Mouse (Mus musculus) testis, postnatal 14 days (tissue): ENCODE data around the gene Hdac1.
"Not testable (repeated sequence)": the region's sequence is repeated elsewhere in the genome, so short reads cannot be mapped to it uniquely, and the experiment has no call there.

ENCODE experiments used
- DNase-seq: peaks from one replicate; pipeline ENCODE4 v3.0.0; 2021; ENCODE audit warnings: low spot score

Hdac1 gene

DNA sequence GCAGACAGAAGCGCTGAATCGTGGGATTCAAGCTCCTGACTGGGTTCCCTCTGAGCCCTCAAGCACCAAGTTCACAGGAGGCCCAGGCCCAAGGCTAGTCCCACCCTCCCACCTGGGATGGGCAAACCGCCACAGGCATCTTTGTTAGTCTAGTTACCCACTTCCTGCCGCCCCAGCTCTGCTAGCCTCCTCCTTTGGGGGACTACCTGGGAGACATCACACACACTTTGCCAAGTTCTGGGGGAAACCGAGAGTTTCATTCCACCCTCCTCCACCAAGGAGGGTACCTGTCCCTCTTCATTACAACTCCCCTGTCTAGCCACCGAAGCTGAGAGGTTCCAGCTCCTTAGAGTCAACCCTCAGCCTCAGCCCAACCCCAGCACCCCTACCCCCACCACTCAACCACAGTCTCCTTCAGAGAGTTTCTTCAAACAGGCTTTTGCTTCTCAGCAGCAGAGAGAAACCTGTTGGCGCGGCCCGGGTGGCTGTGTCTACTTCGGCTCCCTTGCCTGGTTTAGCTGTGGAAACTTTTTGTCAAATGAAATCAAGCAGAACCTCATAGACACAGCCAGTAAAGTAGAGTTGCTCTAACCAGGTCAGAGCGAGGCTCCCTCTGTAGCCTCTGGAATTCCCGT, 15.9 kb upstream of the Hdac1 start:
- no peak for DNase-seq

DNA sequence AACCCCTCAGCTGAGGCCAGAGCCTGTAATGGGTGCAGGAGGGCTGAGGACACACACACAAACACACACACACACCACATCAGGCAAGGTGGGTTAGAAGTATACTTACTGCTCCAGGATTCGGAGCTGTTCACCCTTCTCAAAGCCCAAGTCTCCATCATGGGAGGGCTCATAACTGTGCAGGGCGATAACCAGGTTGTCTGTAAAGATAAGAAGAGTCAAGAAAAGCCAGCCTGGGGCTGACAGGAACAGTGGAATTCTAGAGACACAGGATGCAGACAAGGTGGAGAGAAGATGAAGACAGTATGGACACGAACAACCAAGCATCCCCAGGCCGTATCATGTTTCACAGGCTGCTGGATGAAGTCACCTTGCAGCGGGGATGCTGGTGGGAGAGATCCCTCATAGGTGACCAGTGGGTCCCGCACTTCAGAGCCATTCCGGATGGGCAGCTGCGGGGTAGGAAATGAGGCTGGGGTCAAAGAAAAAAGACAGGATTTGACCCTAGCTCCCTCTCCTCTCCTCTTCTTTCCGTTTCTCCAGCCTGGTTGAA, 14.8 kb upstream of the Hdac1 start:
- no peak for DNase-seq

GRCm38 (mm10) chr4:129556532-129557223, 14.2 kb upstream of the Hdac1 start:
- DNase-seq: peak; percentile 88

- DNase-seq: peak; percentile 27
Observed at GRCm38 (mm10) chr4:129555862-129556531, 13.5 kb upstream of the Hdac1 start.

DNA sequence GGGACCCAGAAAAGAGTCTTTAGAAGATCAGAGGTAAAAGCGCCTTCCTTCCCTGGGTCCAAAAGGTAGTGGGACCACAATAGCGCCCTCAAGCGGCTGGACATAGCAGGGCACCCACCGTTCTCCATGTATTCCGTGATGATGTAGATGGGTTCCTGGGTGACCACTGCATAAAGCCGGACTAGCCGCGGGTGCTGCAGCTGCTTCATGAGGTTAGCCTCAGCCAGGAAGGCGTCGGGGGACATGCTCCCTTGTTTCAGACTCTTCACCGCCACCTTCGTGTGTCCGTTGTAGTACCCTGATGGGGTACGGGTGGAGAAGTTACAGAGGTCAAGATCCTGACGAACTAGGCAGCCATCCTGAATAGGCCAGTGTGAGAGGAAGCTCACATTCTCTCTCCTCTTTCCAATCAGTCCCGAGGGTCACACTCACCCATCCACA, 12.9 kb upstream of the Hdac1 start:
- DNase-seq: peak; percentile 74

- not testable (repeated sequence) for DNase-seq
Observed at GRCm38 (mm10) chr4:129554512-129554911, 12.0 kb upstream of the Hdac1 start.

DNA sequence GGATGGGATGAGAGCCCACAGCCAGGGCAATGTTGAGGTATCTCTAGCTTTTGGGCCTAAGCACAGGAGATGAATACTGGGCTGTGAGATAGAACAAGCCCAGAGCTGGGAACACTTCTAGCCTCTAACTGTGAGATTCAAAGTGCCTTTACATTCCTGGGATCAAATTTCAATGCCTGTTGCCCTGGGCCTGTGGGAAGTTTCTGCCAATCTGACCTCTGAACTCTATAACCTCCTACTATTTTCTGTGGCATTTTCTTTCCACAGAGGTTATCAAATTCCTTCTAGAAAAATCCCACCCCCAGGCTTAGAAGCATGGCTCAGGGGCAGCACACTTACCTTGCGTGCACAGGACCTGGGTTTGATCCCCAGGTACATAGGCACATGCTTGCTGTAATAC, 7.8 kb upstream of the Hdac1 start:
- DNase-seq: no peak

- no peak for DNase-seq
Observed at GRCm38 (mm10) chr4:129549306-129549705, 6.8 kb upstream of the Hdac1 start.

- DNase-seq: not testable (repeated sequence)
Observed at GRCm38 (mm10) chr4:129547631-129548030, 5.1 kb upstream of the Hdac1 start.

GRCm38 (mm10) chr4:129544106-129544505, 1.6 kb upstream of the Hdac1 start:
- no peak for DNase-seq

GRCm38 (mm10) chr4:129541868-129542591, 483 bp downstream of the Hdac1 start:
- DNase-seq: peak; percentile 34

- DNase-seq: no peak
Observed at GRCm38 (mm10) chr4:129540012-129540411, 2.5 kb downstream of the Hdac1 start.

DNA sequence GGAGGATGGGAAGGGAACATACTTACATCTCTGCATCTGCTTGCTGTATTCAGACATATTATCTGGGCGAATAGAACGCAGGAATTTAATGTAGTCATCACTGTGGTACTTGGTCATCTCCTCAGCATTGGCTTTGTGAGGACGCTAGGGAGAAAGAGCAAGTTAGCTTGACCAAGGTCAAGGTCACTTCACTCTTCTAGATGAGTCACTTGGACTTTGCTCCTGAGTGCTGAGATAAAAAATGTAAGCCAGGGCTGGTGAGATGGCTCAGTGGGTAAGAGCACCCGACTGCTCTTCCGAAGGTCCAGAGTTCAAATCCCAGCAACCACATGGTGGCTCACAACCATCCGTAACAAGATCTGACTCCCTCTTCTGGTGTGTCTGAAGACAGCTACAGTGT, 13.6 kb downstream of the Hdac1 start:
- not testable (repeated sequence) for DNase-seq

DNA sequence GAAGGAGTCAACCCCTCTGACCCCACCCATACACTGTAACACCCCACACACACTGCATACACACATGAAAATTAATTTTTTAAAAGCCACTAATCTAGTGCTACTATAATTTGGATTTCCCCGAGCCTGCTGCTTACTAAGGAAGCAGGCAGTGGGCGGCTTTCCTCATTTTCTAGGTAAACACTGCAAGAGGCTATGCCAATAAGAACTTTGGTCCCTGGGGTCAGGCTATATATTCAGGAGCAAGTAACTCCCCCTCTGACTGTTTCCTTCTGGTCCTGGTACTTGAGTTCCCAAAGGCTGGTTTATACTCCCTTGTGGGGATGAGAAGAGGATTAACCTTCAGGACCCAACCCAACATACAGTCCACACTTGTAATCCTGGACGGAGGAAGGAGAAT, 16.6 kb downstream of the Hdac1 start:
- no peak for DNase-seq

DNA sequence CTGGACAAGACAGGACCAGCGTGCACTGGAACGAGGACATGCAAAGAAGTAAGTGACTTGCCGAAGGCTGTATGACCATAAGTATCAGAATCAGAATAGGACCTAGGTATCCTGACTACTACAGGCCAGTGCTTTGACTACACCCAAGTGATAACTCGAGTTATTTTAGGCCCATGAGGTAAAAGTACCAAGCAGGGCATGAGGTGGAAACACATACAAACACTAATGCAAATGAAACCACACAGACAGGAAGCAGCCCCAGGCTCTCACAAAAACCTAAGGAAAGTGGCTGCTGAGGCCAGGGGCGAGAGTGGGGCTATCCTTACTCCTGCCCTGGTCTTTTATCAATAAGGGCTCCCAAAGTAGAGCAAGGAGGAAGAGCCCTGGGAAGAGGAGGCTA, 17.2 kb downstream of the Hdac1 start:
- DNase-seq: no peak

GRCm38 (mm10) chr4:129518519-129518918, 24.0 kb downstream of the Hdac1 start:
- no peak for DNase-seq

- DNase-seq: no peak
Observed at GRCm38 (mm10) chr4:129516925-129517324, 25.6 kb downstream of the Hdac1 start.

GRCm38 (mm10) chr4:129514300-129514898, 28.1 kb downstream of the Hdac1 start:
- DNase-seq: peak; percentile 58

DNA sequence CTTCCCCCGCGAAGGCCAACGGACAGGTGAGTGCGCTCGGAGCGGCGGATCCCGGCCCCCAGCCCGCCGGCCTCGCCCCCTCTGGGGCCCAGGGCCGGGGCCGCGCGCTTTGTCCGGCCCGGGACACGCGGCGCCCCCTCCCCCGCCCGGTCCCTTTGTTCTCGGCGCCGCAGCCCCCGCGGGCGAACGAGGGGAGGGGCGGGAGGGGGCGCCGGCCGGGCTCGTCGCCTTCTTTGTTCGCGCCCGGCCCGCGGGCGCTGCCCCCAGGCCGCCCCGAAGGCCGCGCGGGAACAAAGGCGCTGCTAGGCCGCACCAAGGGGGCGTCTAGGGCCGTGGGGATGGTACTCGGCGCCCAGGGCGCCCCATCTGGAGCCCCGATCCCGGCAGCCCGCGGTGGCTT, 28.6 kb downstream of the Hdac1 start:
- DNase-seq: no peak

DNA sequence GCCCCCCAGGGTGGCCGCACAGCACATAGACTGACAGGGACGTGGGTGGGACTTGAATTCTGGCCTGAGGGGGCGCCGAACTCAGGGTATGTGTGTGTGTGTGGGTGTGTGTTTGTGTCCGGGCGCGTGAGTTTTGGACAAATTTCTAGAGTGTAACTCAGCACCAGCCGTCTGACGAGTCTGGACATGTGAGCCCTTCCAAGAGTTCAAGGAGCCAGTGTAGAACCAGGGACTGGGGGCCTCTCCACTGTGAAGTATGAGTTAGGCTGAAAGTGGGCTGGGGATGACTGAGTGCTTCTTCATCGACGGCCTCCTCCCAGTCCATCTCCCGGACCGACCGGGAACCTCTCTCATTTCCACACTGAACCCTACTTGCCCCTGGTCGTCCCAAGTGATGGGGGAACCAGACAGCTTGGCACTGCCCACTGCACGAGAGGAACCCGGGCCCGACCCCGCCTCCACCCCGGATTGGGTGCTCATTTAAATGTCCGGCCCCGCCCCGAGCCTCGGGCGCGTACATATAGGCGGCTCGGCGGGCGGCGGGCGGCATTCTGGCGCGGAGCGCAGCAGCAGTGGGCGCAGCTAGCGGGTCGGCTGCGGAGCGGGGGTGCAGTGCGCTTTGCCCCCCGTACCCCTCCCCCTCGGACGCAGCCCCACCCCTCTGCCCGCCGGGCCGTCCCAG, 29.3 kb downstream of the Hdac1 start, which contains the start of gene Marcksl1:
Gene Marcksl1 (plus strand): TSS at position 496 of the 682 bp plus-strand sequence.
- DNase-seq: peak; percentile 92
